Mouse (Mus musculus) midbrain, embryonic 10.5 days (tissue): ENCODE measurements at regions not wholly inside any gene's neighbourhood (a gene's known extent, or its start where the extent isn't known, plus 50 kb on each side); places are given as distances from the start of the nearest gene placed in this dataset.

Source experiments
- DNase-seq: peaks from one replicate; pipeline ENCODE4 v3.0.0-alpha.2; 2017; ENCODE audit warnings: low spot score
- H3K27ac ChIP-seq: fragments of 300-500 bp; sonication (generic); replicated peaks from 2 replicates; pipeline ENCODE4 v1.5.1; 2016; ENCODE audit warnings: mild to moderate bottlenecking
- H3K27me3 ChIP-seq: fragments of 300-500 bp; sonication (generic); 2 replicates; pipeline ENCODE4 v1.6.1; 2016; ENCODE audit warnings: low read depth, mild to moderate bottlenecking; ENCODE audit not compliant: poor library complexity, severe bottlenecking
- H3K36me3 ChIP-seq: fragments of 300-500 bp; sonication (generic); 2 replicates; pipeline ENCODE4 v1.6.1; 2016; ENCODE audit warnings: mild to moderate bottlenecking, moderate library complexity
- H3K4me1 ChIP-seq: fragments of 300-500 bp; sonication (generic); 2 replicates; pipeline ENCODE4 v1.6.1; 2016
- H3K4me3 ChIP-seq: fragments of 300-500 bp; sonication (generic); 2 replicates; pipeline ENCODE4 v1.5.1; 2016; ENCODE audit warnings: mild to moderate bottlenecking, moderate library complexity
- H3K9me3 ChIP-seq: fragments of 300-500 bp; sonication (generic); replicated peaks from 2 replicates; pipeline ENCODE4 v1.6.1; 2016; ENCODE audit warnings: mild to moderate bottlenecking
- WGBS: fragments of 180-500 bp; shearing (Covaris S2); methylation state at CpG from one replicate; pipeline ENCODE4 v1.1.7; 2016; 5-methylcytosine and 5-hydroxymethylcytosine counted together

- Histone ChIP-seq H3K4me3 (no peak overlapping the region), H3K27me3 (0 out of 2 replicates have a peak, but pooled peaks cover 7% of the 10 kb centered on the region), H3K9me3 (no peaks in the 10 kb centered on the region), H3K27ac (peak overlapping the region; percentile 70), H3K4me1 (peaks cover 44% of the 10 kb centered on the region), H3K36me3 (no peaks in the 10 kb centered on the region)
- DNase-seq: no peak
- 62% methylated on average over 15 of the region's 15 CpGs for WGBS
Measured at GRCm38 (mm10) chr4:131483958-131484605, 354.0 kb downstream of the Ptpru start.

GRCm38 (mm10) chr4:131484607-131485111 lies 353.4 kb downstream of the Ptpru start:
- H3K36me3 ChIP-seq: no peaks in the 10 kb centered on the region
- H3K4me1 ChIP-seq: peaks cover 44% of the 10 kb centered on the region
- no peaks in the 10 kb centered on the region for H3K9me3 ChIP-seq
- DNase-seq: peak; percentile 34
- peak overlapping the region; percentile 70 for H3K27ac ChIP-seq
- 48% methylated on average over 14 of the region's 14 CpGs for WGBS
- no peak overlapping the region for H3K4me3 ChIP-seq
- H3K27me3 ChIP-seq: 0 out of 2 replicates have a peak, but pooled peaks cover 7% of the 10 kb centered on the region

- 81% methylated on average over 13 of the region's 13 CpGs for WGBS
- no peak overlapping the region for H3K4me3 ChIP-seq
- H3K27me3 ChIP-seq: 0 out of 2 replicates have a peak, but pooled peaks cover 7% of the 10 kb centered on the region
- no peaks in the 10 kb centered on the region for H3K36me3 ChIP-seq
- H3K4me1 ChIP-seq: peaks cover 44% of the 10 kb centered on the region
- H3K9me3 ChIP-seq: no peaks in the 10 kb centered on the region
- peak overlapping the region; percentile 70 for H3K27ac ChIP-seq
- no peak for DNase-seq
Measured at GRCm38 (mm10) chr4:131485126-131485825, 352.8 kb downstream of the Ptpru start.

GRCm38 (mm10) chr4:131486821-131487220 lies 351.3 kb downstream of the Ptpru start:
- no peak overlapping the region for H3K4me3 ChIP-seq
- whole genome bisulfite sequencing: 17% methylated on average over 4 of the region's 4 CpGs
- no peak overlapping the region for H3K27ac ChIP-seq
- no peaks in the 10 kb centered on the region for H3K36me3 ChIP-seq
- no peaks in the 10 kb centered on the region for H3K9me3 ChIP-seq
- H3K4me1 ChIP-seq: peaks cover 47% of the 10 kb centered on the region
- H3K27me3 ChIP-seq: 0 out of 2 replicates have a peak, but pooled peaks cover 7% of the 10 kb centered on the region
- DNase-seq: peak; percentile 87

GRCm38 (mm10) chr4:131488246-131488645 lies 349.8 kb downstream of the Ptpru start:
- no peak for DNase-seq
- peaks cover 56% of the 10 kb centered on the region for H3K4me1 ChIP-seq
- H3K36me3 ChIP-seq: no peaks in the 10 kb centered on the region
- H3K27me3 ChIP-seq: 0 out of 2 replicates have a peak, but pooled peaks cover 12% of the 10 kb centered on the region
- WGBS: 63% methylated on average over 6 of the region's 6 CpGs
- no peaks in the 10 kb centered on the region for H3K9me3 ChIP-seq
- H3K4me3 ChIP-seq: no peak overlapping the region
- H3K27ac ChIP-seq: no peak overlapping the region

GRCm38 (mm10) chr4:131489056-131489455 lies 349.0 kb downstream of the Ptpru start:
- DNase-seq: no peak
- Histone ChIP-seq H3K36me3 (no peaks in the 10 kb centered on the region), H3K9me3 (no peaks in the 10 kb centered on the region), H3K27ac (no peak overlapping the region), H3K4me3 (no peak overlapping the region), H3K27me3 (0 out of 2 replicates have a peak, but pooled peaks cover 12% of the 10 kb centered on the region), H3K4me1 (peaks cover 57% of the 10 kb centered on the region)
- WGBS: 71% methylated on average over 3 of the region's 3 CpGs

- H3K4me3 ChIP-seq: no peak overlapping the region
- WGBS: 57% methylated on average over 4 of the region's 4 CpGs
- no peaks in the 10 kb centered on the region for H3K36me3 ChIP-seq
- no peak for DNase-seq
- no peaks in the 10 kb centered on the region for H3K9me3 ChIP-seq
- peaks cover 38% of the 10 kb centered on the region for H3K4me1 ChIP-seq
- no peak overlapping the region for H3K27ac ChIP-seq
- H3K27me3 ChIP-seq: 0 out of 2 replicates have a peak, but pooled peaks cover 5% of the 10 kb centered on the region
Measured at GRCm38 (mm10) chr4:131491960-131492359, 346.1 kb downstream of the Ptpru start.

GRCm38 (mm10) chr4:131493726-131494125 lies 344.4 kb downstream of the Ptpru start:
- DNase-seq: no peak
- Histone ChIP-seq H3K27me3 (0 out of 2 replicates have a peak, but pooled peaks cover 5% of the 10 kb centered on the region), H3K4me3 (no peak overlapping the region), H3K4me1 (peaks cover 24% of the 10 kb centered on the region), H3K36me3 (no peaks in the 10 kb centered on the region), H3K9me3 (no peaks in the 10 kb centered on the region), H3K27ac (no peak overlapping the region)
- WGBS: 73% methylated on average over 4 of the region's 4 CpGs

- no peak overlapping the region for H3K4me3 ChIP-seq
- 67% methylated on average over 5 of the region's 5 CpGs for WGBS
- DNase-seq: no peak
- H3K36me3 ChIP-seq: no peaks in the 10 kb centered on the region
- H3K27ac ChIP-seq: no peak overlapping the region
- H3K4me1 ChIP-seq: peaks cover 21% of the 10 kb centered on the region
- 0 out of 2 replicates have a peak, but pooled peaks cover 5% of the 10 kb centered on the region for H3K27me3 ChIP-seq
- H3K9me3 ChIP-seq: no peaks in the 10 kb centered on the region
Measured at GRCm38 (mm10) chr4:131496900-131497299, 341.2 kb downstream of the Ptpru start.

GRCm38 (mm10) chr4:131500928-131501650 lies 337.0 kb downstream of the Ptpru start:
- 88% methylated on average over 10 of the region's 10 CpGs for WGBS
- Histone ChIP-seq H3K36me3 (no peaks in the 10 kb centered on the region), H3K4me3 (no peak overlapping the region), H3K9me3 (no peaks in the 10 kb centered on the region), H3K4me1 (no peaks in the 10 kb centered on the region; the same call in 1 of the 2 replicates), H3K27me3 (no peaks in the 10 kb centered on the region), H3K27ac (no peak overlapping the region)
- DNase-seq: no peak

GRCm38 (mm10) chr4:131508154-131508553 lies 329.9 kb downstream of the Ptpru start:
- Histone ChIP-seq H3K27me3 (no peaks in the 10 kb centered on the region; the same call in 1 of the 2 replicates), H3K36me3 (no peaks in the 10 kb centered on the region), H3K4me1 (peaks cover 9% of the 10 kb centered on the region; the same call in 1 of the 2 replicates), H3K27ac (no peak overlapping the region), H3K9me3 (no peaks in the 10 kb centered on the region), H3K4me3 (no peak overlapping the region)
- no peak for DNase-seq
- 75% methylated on average over 7 of the region's 7 CpGs for WGBS

- no peak for DNase-seq
- H3K4me1 ChIP-seq: peaks cover 22% of the 10 kb centered on the region
- H3K4me3 ChIP-seq: no peak overlapping the region
- WGBS: 77% methylated on average over 3 of the region's 3 CpGs
- no peaks in the 10 kb centered on the region for H3K36me3 ChIP-seq
- H3K27me3 ChIP-seq: no peaks in the 10 kb centered on the region; the same call in 1 of the 2 replicates
- no peak overlapping the region for H3K27ac ChIP-seq
- H3K9me3 ChIP-seq: no peaks in the 10 kb centered on the region
Measured at GRCm38 (mm10) chr4:131511586-131511985, 326.5 kb downstream of the Ptpru start.
